Mouse (Mus musculus) forebrain, embryonic 13.5 days (tissue): Measurements from ENCODE around the gene Atl3. TPM values are rescaled to one million over a fixed set of nuclear protein-coding genes. Genes with fewer than 3 reads are reported as not detected.
A peak's percentile ranks its signal among the peaks of the same experiment; 100 is the strongest.

Source experiments
- ATAC-seq: fragments of 200-750 bp; cut with Nextera tagmentation; 2 replicates; pipeline ENCODE4 v1.8.0; 2017
- H3K27ac ChIP-seq: fragments of 300-500 bp; sonication (generic); 2 replicates; pipeline ENCODE4 v1.5.1; 2015; ENCODE audit warnings: inconsistent platforms, mild to moderate bottlenecking, moderate library complexity
- H3K27me3 ChIP-seq: fragments of 300-500 bp; sonication (generic); 2 replicates; pipeline ENCODE4 v1.6.1; 2015; ENCODE audit warnings: mild to moderate bottlenecking, inconsistent platforms
- H3K36me3 ChIP-seq: fragments of 300-500 bp; sonication (generic); 2 replicates; pipeline ENCODE4 v1.6.1; 2015; ENCODE audit warnings: mild to moderate bottlenecking, inconsistent platforms; ENCODE audit not compliant: poor library complexity, severe bottlenecking
- H3K4me1 ChIP-seq: fragments of 300-500 bp; sonication (generic); 2 replicates; pipeline ENCODE4 v1.6.1; 2015; ENCODE audit warnings: inconsistent platforms
- H3K4me2 ChIP-seq: fragments of 300-500 bp; sonication (generic); 2 replicates; pipeline ENCODE4 v1.6.1; 2015; ENCODE audit warnings: inconsistent platforms, mild to moderate bottlenecking, moderate library complexity
- H3K4me3 ChIP-seq: fragments of 300-500 bp; sonication (generic); 2 replicates; pipeline ENCODE4 v1.5.1; 2015; ENCODE audit warnings: mild to moderate bottlenecking, inconsistent platforms
- H3K9ac ChIP-seq: fragments of 300-500 bp; sonication (generic); 2 replicates; pipeline ENCODE4 v1.6.1; 2015; ENCODE audit warnings: mild to moderate bottlenecking, inconsistent platforms
- H3K9me3 ChIP-seq: fragments of 300-500 bp; sonication (generic); replicated peaks from 2 replicates; pipeline ENCODE4 v1.6.1; 2016; ENCODE audit warnings: inconsistent platforms
- WGBS: fragments of 180-500 bp; shearing (Covaris S2); methylation state at CpG from one replicate; pipeline ENCODE4 v1.1.7; 2015; 5-methylcytosine and 5-hydroxymethylcytosine counted together
- polyA plus RNA-seq: library from polyadenylated mRNA; unstranded; fragments of >200 nt; fragmentation: Nextera tagmentation; extraction: Ambion mirVana; gene quantifications from 2 replicates; pipeline ENCODE4 v1.2.1, GENCODE M21; 2015

Gene Atl3
- polyA plus RNA-seq, result 6.8 and 8.3 TPM in 2 replicates

- peaks cover 6% of the 10 kb centered on the region for H3K4me1 ChIP-seq
- H3K36me3 ChIP-seq, result no peaks in the 10 kb centered on the region
- peak within 1 kb of the TSS; percentile 95 for H3K27ac ChIP-seq
- ATAC-seq, result no peak
- no peaks in the 10 kb centered on the region for H3K27me3 ChIP-seq
- WGBS, result 32% methylated on average over 31 of the region's 31 CpGs
- H3K4me3 ChIP-seq, result peak within 1 kb of the TSS; percentile 62
- H3K9me3 ChIP-seq, result no peaks in the 10 kb centered on the region
- peak within 1 kb of the TSS; percentile 63 for H3K4me2 ChIP-seq
- H3K9ac ChIP-seq, result peak within 1 kb of the TSS; percentile 84
Measured at GRCm38 (mm10) chr19:7493352-7494186, at the start of gene Atl3. Atl3 (plus strand) TSS chr19:7494040.

- peaks cover 20% of the 10 kb centered on the region for H3K36me3 ChIP-seq
- peaks cover 11% of the 10 kb centered on the region; the same call in 1 of the 2 replicates for H3K4me1 ChIP-seq
- H3K4me3 ChIP-seq, result no peak overlapping the region
- H3K4me2 ChIP-seq, result no peak overlapping the region
- WGBS, result 94% methylated on average over 2 of the region's 2 CpGs
- H3K27ac ChIP-seq, result no peak overlapping the region
- no peaks in the 10 kb centered on the region for H3K9me3 ChIP-seq
- ATAC-seq, result no peak
- no peaks in the 10 kb centered on the region for H3K27me3 ChIP-seq
- no peak overlapping the region for H3K9ac ChIP-seq
Measured at GRCm38 (mm10) chr19:7445105-7445504, 48.7 kb upstream of the Atl3 start.

GRCm38 (mm10) chr19:7445596-7445995 is 48.2 kb upstream of the Atl3 start:
- WGBS, result 89% methylated on average over 1 of the region's 1 CpGs
- no peaks in the 10 kb centered on the region for H3K27me3 ChIP-seq
- no peak for ATAC-seq
- no peaks in the 10 kb centered on the region for H3K9me3 ChIP-seq
- no peak overlapping the region for H3K4me2 ChIP-seq
- no peak overlapping the region for H3K9ac ChIP-seq
- H3K36me3 ChIP-seq, result peaks cover 20% of the 10 kb centered on the region
- H3K27ac ChIP-seq, result no peak overlapping the region
- H3K4me3 ChIP-seq, result no peak overlapping the region
- peaks cover 11% of the 10 kb centered on the region; the same call in 1 of the 2 replicates for H3K4me1 ChIP-seq

- Histone ChIP-seq H3K4me3 (no peak overlapping the region), H3K9ac (no peak overlapping the region), H3K27ac (no peak overlapping the region), H3K9me3 (no peaks in the 10 kb centered on the region), H3K27me3 (no peaks in the 10 kb centered on the region), H3K36me3 (peaks cover 18% of the 10 kb centered on the region), H3K4me2 (no peak overlapping the region), H3K4me1 (peaks cover 15% of the 10 kb centered on the region)
- ATAC-seq, result no peak
- WGBS, result 86% methylated on average over 2 of the region's 2 CpGs
Measured at GRCm38 (mm10) chr19:7456803-7457202, 37.0 kb upstream of the Atl3 start.

- Histone ChIP-seq H3K36me3 (peaks cover 18% of the 10 kb centered on the region), H3K9ac (no peak overlapping the region)
- no peak for ATAC-seq
Measured at GRCm38 (mm10) chr19:7458901-7459300, 34.9 kb upstream of the Atl3 start.

GRCm38 (mm10) chr19:7459370-7459769 is 34.5 kb upstream of the Atl3 start:
- Histone ChIP-seq H3K4me3 (no peak overlapping the region), H3K4me1 (peaks cover 15% of the 10 kb centered on the region), H3K27ac (no peak overlapping the region), H3K9me3 (no peaks in the 10 kb centered on the region), H3K36me3 (peaks cover 18% of the 10 kb centered on the region), H3K4me2 (no peak overlapping the region), H3K9ac (no peak overlapping the region), H3K27me3 (no peaks in the 10 kb centered on the region)
- no peak for ATAC-seq
- 89% methylated on average over 2 of the region's 2 CpGs for WGBS

More at GRCm38 (mm10) chr19:7458901-7459300, 34.9 kb upstream of the Atl3 start:
- Histone ChIP-seq H3K4me2 (no peak overlapping the region), H3K27me3 (no peaks in the 10 kb centered on the region), H3K27ac (no peak overlapping the region), H3K4me3 (no peak overlapping the region), H3K4me1 (peaks cover 15% of the 10 kb centered on the region), H3K9me3 (no peaks in the 10 kb centered on the region)

- no peaks in the 10 kb centered on the region for H3K27me3 ChIP-seq
- no peaks in the 10 kb centered on the region for H3K9me3 ChIP-seq
- peaks cover 19% of the 10 kb centered on the region for H3K36me3 ChIP-seq
- no peak overlapping the region for H3K9ac ChIP-seq
- H3K27ac ChIP-seq, result no peak overlapping the region
- no peak for ATAC-seq
- no peak overlapping the region for H3K4me2 ChIP-seq
- H3K4me3 ChIP-seq, result no peak overlapping the region
- no peaks in the 10 kb centered on the region for H3K4me1 ChIP-seq
Measured at GRCm38 (mm10) chr19:7467915-7468314, 25.9 kb upstream of the Atl3 start.

- no peak overlapping the region for H3K9ac ChIP-seq
- H3K4me1 ChIP-seq, result no peaks in the 10 kb centered on the region
- H3K27me3 ChIP-seq, result no peaks in the 10 kb centered on the region
- no peak overlapping the region for H3K27ac ChIP-seq
- no peaks in the 10 kb centered on the region for H3K9me3 ChIP-seq
- peaks cover 27% of the 10 kb centered on the region for H3K36me3 ChIP-seq
- ATAC-seq, result no peak
- H3K4me3 ChIP-seq, result no peak overlapping the region
- H3K4me2 ChIP-seq, result no peak overlapping the region
- WGBS, result 94% methylated on average over 2 of the region's 2 CpGs
Measured at GRCm38 (mm10) chr19:7470643-7471042, 23.2 kb upstream of the Atl3 start.

- Histone ChIP-seq H3K4me1 (peaks cover 48% of the 10 kb centered on the region), H3K4me3 (no peak overlapping the region; the same call in 1 of the 2 replicates), H3K9ac (no peak overlapping the region), H3K9me3 (no peaks in the 10 kb centered on the region), H3K4me2 (peak overlapping the region; percentile 79), H3K36me3 (peaks cover 6% of the 10 kb centered on the region), H3K27ac (no peak overlapping the region), H3K27me3 (no peaks in the 10 kb centered on the region)
- WGBS, result 95% methylated on average over 3 of the region's 3 CpGs
- no peak for ATAC-seq
Measured at GRCm38 (mm10) chr19:7479751-7480248, 14.0 kb upstream of the Atl3 start.

- no peaks in the 10 kb centered on the region for H3K27me3 ChIP-seq
- H3K4me1 ChIP-seq, result peaks cover 48% of the 10 kb centered on the region
- 2% methylated on average over 12 of the region's 12 CpGs for WGBS
- peak; percentile 30; the same call in 1 of the 2 replicates for ATAC-seq
- H3K9me3 ChIP-seq, result no peaks in the 10 kb centered on the region
- peak overlapping the region; percentile 79 for H3K4me2 ChIP-seq
- H3K9ac ChIP-seq, result peak overlapping the region; percentile 97
- peaks cover 5% of the 10 kb centered on the region for H3K36me3 ChIP-seq
- H3K27ac ChIP-seq, result peak overlapping the region; percentile 100
- peak overlapping the region; percentile 92 for H3K4me3 ChIP-seq
Measured at GRCm38 (mm10) chr19:7481541-7482265, 12.1 kb upstream of the Atl3 start.

- peak overlapping the region; percentile 79 for H3K4me2 ChIP-seq
- no peaks in the 10 kb centered on the region for H3K9me3 ChIP-seq
- WGBS, result 0% methylated on average over 7 of the region's 7 CpGs
- peak overlapping the region; percentile 100 for H3K27ac ChIP-seq
- H3K4me3 ChIP-seq, result peak overlapping the region; percentile 92
- ATAC-seq, result no peak
- H3K36me3 ChIP-seq, result 0 out of 2 replicates have a peak, but pooled peaks cover under 1% of the 10 kb centered on the region
- peaks cover 43% of the 10 kb centered on the region for H3K4me1 ChIP-seq
- H3K27me3 ChIP-seq, result no peaks in the 10 kb centered on the region
- peak overlapping the region; percentile 97 for H3K9ac ChIP-seq
Measured at GRCm38 (mm10) chr19:7482266-7482598, 11.6 kb upstream of the Atl3 start.
